Mouse (Mus musculus) heart, embryonic 13.5 days (tissue): ENCODE results near the gene Shc1. TPM values are rescaled to one million over a fixed set of nuclear protein-coding genes. Genes with fewer than 3 reads are reported as not detected.
A peak's percentile ranks its signal among the peaks of the same experiment; 100 is the strongest.

Source experiments
- ATAC-seq: fragments of 200-750 bp; cut with Nextera tagmentation; 2 replicates; pipeline ENCODE4 v1.8.0; 2017; ENCODE audit warnings: moderate TSS enrichment; ENCODE audit not compliant: insufficient number of reproducible peaks, low FRiP score, low TSS enrichment; ENCODE audit errors: extremely low read depth
- H3K27ac ChIP-seq: fragments of 300-500 bp; sonication (generic); replicated peaks from 2 replicates; pipeline ENCODE4 v1.5.1; 2015; ENCODE audit warnings: moderate library complexity, mild to moderate bottlenecking, inconsistent platforms
- H3K27me3 ChIP-seq: fragments of 300-500 bp; sonication (generic); replicated peaks from 2 replicates; pipeline ENCODE4 v1.6.1; 2015; ENCODE audit warnings: mild to moderate bottlenecking, inconsistent platforms
- H3K36me3 ChIP-seq: fragments of 300-500 bp; sonication (generic); 2 replicates; pipeline ENCODE4 v1.6.1; 2015; ENCODE audit warnings: mild to moderate bottlenecking, inconsistent platforms
- H3K4me1 ChIP-seq: fragments of 300-500 bp; sonication (generic); 2 replicates; pipeline ENCODE4 v1.6.1; 2015; ENCODE audit warnings: inconsistent platforms
- H3K4me2 ChIP-seq: fragments of 300-500 bp; sonication (generic); 2 replicates; pipeline ENCODE4 v1.6.1; 2015; ENCODE audit warnings: inconsistent platforms, mild to moderate bottlenecking, moderate library complexity
- H3K4me3 ChIP-seq: fragments of 300-500 bp; sonication (generic); 2 replicates; pipeline ENCODE4 v1.5.1; 2015; ENCODE audit warnings: moderate library complexity, mild to moderate bottlenecking, inconsistent platforms
- H3K9ac ChIP-seq: fragments of 300-500 bp; sonication (generic); 2 replicates; pipeline ENCODE4 v1.6.1; 2015; ENCODE audit warnings: inconsistent platforms, mild to moderate bottlenecking, moderate library complexity
- H3K9me3 ChIP-seq: fragments of 300-500 bp; sonication (generic); 2 replicates; pipeline ENCODE4 v1.6.1; 2016; ENCODE audit warnings: inconsistent platforms
- WGBS: fragments of 180-500 bp; shearing (Covaris S2); methylation state at CpG from one replicate; pipeline ENCODE4 v1.1.7; 2015; ENCODE audit warnings: mixed read lengths; 5-methylcytosine and 5-hydroxymethylcytosine counted together
- polyA plus RNA-seq: library from polyadenylated mRNA; unstranded; fragments of >200 nt; fragmentation: Nextera tagmentation; extraction: Ambion mirVana; gene quantifications from 2 replicates; pipeline ENCODE4 v1.2.1, GENCODE M21; 2015

Shc1 gene
- polyA plus RNA-seq, 1 experiment from 2014 or later, result 63.4 TPM

DNA sequence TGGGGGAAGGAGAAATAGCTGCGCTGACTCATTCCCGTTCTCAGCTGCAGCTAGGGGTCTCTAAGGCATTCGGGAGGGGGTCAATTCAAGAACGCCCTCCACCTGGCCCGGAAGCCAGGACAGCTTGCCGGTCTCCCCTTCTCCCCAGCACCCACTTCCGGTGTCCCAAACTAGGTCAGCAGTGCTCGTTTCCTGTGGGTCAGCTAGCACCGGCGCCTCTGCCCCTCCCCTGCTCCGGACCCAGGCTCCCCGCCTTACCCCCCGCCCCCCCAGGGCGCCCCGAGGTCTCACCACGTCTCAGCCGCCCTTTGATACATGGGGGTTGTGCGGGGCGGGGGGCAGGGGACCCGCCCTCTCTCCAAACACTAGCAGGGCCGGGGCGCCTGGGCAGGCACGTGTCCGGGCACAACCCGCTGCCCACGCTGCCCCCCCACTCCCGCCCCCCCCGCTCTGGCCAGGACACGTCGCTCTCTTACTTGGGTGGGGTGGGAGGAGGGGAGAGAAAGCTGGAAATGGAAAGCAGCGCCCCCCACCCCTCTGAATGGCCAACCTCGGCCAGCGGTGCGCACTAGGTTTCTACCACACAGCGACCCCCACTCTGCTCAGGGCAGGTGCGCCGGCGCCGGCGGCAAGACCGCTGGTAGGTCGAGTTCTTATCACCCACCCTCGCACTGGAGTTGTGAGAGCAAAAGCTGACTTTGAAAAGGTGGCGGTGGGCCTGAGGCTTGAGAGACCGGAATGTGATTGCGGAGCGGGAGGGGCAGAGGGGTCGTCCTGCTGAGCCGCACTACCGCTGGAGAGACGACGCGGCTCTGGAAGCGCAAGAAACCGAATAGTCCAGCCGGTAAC, 26.4 kb upstream of the Shc1 start:
- no peaks in the 10 kb centered on the region for H3K9me3 ChIP-seq
- peak overlapping the region; percentile 97 for H3K4me2 ChIP-seq
- peak overlapping the region; percentile 77 for H3K27ac ChIP-seq
- 1% methylated on average over 53 of the region's 56 CpGs for WGBS
- H3K4me3 ChIP-seq, result peak overlapping the region; percentile 76
- H3K36me3 ChIP-seq, result no peaks in the 10 kb centered on the region
- ATAC-seq, result no peak
- H3K9ac ChIP-seq, result peak overlapping the region; percentile 92
- H3K27me3 ChIP-seq, result no peaks in the 10 kb centered on the region
- peaks cover 59% of the 10 kb centered on the region for H3K4me1 ChIP-seq

- H3K9ac ChIP-seq, result peak overlapping the region; percentile 92
- no peaks in the 10 kb centered on the region for H3K27me3 ChIP-seq
- no peak for ATAC-seq
- no peaks in the 10 kb centered on the region for H3K9me3 ChIP-seq
- H3K4me3 ChIP-seq, result peak overlapping the region; percentile 76
- WGBS, result 0% methylated on average over 21 of the region's 24 CpGs
- H3K36me3 ChIP-seq, result no peaks in the 10 kb centered on the region
- H3K4me2 ChIP-seq, result peak overlapping the region; percentile 97
- peak overlapping the region; percentile 77 for H3K27ac ChIP-seq
- peaks cover 54% of the 10 kb centered on the region for H3K4me1 ChIP-seq
Observed at GRCm38 (mm10) chr3:89392871-89393311, 25.4 kb upstream of the Shc1 start.

DNA sequence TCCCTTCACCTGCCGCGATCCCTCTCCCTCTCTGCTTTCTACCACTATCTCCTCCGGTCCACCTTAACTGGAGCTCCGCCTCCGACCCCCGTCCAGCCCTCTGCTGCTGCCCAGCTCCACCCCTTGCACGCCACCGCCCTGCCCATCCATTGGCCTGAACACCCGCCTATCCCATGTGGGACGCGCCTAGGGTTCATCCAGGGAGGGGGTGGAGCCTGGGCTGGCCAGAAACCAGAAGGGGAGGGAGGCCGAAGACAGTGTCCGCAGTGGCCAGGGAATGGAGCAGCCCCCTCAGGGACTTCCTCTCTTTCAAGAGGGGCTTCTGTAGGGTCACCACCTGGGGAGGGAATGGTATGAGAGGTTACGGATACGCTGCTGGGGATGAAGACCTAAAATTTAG, 24.6 kb upstream of the Shc1 start:
- Histone ChIP-seq H3K4me3 (peak overlapping the region; percentile 76), H3K4me2 (peak overlapping the region; percentile 97), H3K4me1 (peaks cover 48% of the 10 kb centered on the region), H3K9me3 (no peaks in the 10 kb centered on the region), H3K36me3 (no peaks in the 10 kb centered on the region), H3K27ac (peak overlapping the region; percentile 97), H3K27me3 (no peaks in the 10 kb centered on the region), H3K9ac (peak overlapping the region; percentile 92)
- WGBS, result under 1% methylated on average over 15 of the region's 15 CpGs
- peak; percentile 91 for ATAC-seq

DNA sequence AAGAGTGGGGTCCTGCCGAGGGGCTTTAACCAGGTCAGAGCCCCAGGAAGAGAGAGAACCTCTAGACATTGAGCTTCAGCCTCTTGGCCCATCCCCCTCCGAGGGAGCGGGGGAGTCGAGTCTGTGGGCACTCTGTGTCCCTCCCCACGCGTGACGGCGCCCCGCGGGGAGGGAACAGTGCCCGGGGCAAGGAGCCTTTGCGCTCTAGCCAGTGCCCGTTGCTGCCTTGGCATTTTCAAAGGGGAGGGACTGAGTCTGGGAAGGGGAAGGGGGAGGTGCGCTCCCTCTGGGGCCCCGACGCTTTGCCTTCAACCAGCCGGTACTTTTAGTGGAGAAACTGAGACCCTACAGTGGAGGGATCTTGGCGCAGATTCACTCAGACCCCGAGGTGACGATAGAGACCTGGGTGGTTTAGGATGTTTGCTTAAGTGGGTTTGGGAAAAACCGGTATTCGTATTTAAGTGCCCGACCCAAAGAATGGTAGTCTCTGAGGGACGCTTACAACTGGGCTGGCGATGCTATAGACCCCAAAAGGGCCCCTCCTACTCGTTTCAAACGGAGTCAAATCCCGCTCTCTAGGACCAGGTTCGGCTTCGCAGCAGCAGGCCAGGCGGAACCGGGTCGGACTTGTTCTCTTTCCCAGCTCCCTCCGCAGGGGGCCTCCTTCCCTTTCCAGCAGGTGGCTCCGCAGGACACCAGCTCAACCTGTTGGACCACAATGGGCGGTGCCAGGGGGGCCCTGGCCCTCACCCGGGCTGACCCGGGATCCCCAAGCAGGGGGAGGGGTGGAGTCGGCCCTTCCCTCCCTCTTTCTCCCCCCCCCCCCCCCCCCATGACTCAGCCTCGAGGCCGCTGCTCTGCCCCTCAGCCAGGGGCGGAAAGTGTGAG, 24.0 kb upstream of the Shc1 start, which contains the start of gene Zbtb7b:
Zbtb7b (minus strand) TSS at position 771 of the 888 bp plus-strand sequence.
- no peaks in the 10 kb centered on the region for H3K27me3 ChIP-seq
- peak within 1 kb of the TSS; percentile 97 for H3K27ac ChIP-seq
- H3K4me2 ChIP-seq, result peak within 1 kb of the TSS; percentile 97
- peak within 1 kb of the TSS; percentile 76 for H3K4me3 ChIP-seq
- peaks cover under 1% of the 10 kb centered on the region; the same call in 1 of the 2 replicates for H3K36me3 ChIP-seq
- peaks cover 44% of the 10 kb centered on the region for H3K4me1 ChIP-seq
- peak within 1 kb of the TSS; percentile 87 for H3K9ac ChIP-seq
- ATAC-seq, result peak; percentile 33
- under 1% methylated on average over 36 of the region's 42 CpGs for WGBS
- H3K9me3 ChIP-seq, result no peaks in the 10 kb centered on the region

- Histone ChIP-seq H3K27me3 (no peaks in the 10 kb centered on the region), H3K4me1 (peaks cover 38% of the 10 kb centered on the region), H3K4me2 (peak overlapping the region; percentile 97), H3K36me3 (peaks cover 7% of the 10 kb centered on the region), H3K9ac (peak overlapping the region; percentile 87), H3K27ac (peak overlapping the region; percentile 97), H3K9me3 (no peaks in the 10 kb centered on the region), H3K4me3 (peak overlapping the region; percentile 76)
- 1% methylated on average over 12 of the region's 12 CpGs for WGBS
- peak; percentile 5; the same call in 1 of the 2 replicates for ATAC-seq
Observed at GRCm38 (mm10) chr3:89394894-89395256, 23.4 kb upstream of the Shc1 start.

- ATAC-seq, result no peak
- peaks cover 12% of the 10 kb centered on the region for H3K36me3 ChIP-seq
- peak overlapping the region; percentile 76 for H3K4me3 ChIP-seq
- H3K9ac ChIP-seq, result peak overlapping the region; percentile 87
- H3K27ac ChIP-seq, result peak overlapping the region; percentile 97
- WGBS, result 3% methylated on average over 10 of the region's 10 CpGs
- H3K9me3 ChIP-seq, result no peaks in the 10 kb centered on the region
- no peaks in the 10 kb centered on the region for H3K27me3 ChIP-seq
- H3K4me1 ChIP-seq, result peaks cover 33% of the 10 kb centered on the region
- peak overlapping the region; percentile 97 for H3K4me2 ChIP-seq
Observed at GRCm38 (mm10) chr3:89395419-89395805, 22.8 kb upstream of the Shc1 start.

GRCm38 (mm10) chr3:89395806-89396653, 22.2 kb upstream of the Shc1 start:
- peak overlapping the region; percentile 87 for H3K9ac ChIP-seq
- H3K4me2 ChIP-seq, result peak overlapping the region; percentile 97
- peaks cover 17% of the 10 kb centered on the region for H3K36me3 ChIP-seq
- WGBS, result under 1% methylated on average over 37 of the region's 44 CpGs
- peak overlapping the region; percentile 76 for H3K4me3 ChIP-seq
- H3K27me3 ChIP-seq, result no peaks in the 10 kb centered on the region
- H3K4me1 ChIP-seq, result peaks cover 27% of the 10 kb centered on the region
- ATAC-seq, result no peak
- no peaks in the 10 kb centered on the region for H3K9me3 ChIP-seq
- peak overlapping the region; percentile 97 for H3K27ac ChIP-seq

- Histone ChIP-seq H3K9ac (peak overlapping the region; percentile 87), H3K4me2 (peak overlapping the region; percentile 97), H3K4me1 (peaks cover 21% of the 10 kb centered on the region), H3K4me3 (peak overlapping the region; percentile 76), H3K27ac (peak overlapping the region; percentile 97), H3K9me3 (no peaks in the 10 kb centered on the region), H3K36me3 (peaks cover 23% of the 10 kb centered on the region), H3K27me3 (no peaks in the 10 kb centered on the region)
- WGBS, result 1% methylated on average over 4 of the region's 4 CpGs
- ATAC-seq, result no peak
Observed at GRCm38 (mm10) chr3:89396654-89397005, 21.6 kb upstream of the Shc1 start.

- H3K4me1 ChIP-seq, result peaks cover 7% of the 10 kb centered on the region
- no peak overlapping the region for H3K4me3 ChIP-seq
- ATAC-seq, result no peak
- H3K36me3 ChIP-seq, result peaks cover 69% of the 10 kb centered on the region
- no peaks in the 10 kb centered on the region for H3K9me3 ChIP-seq
- no peak overlapping the region for H3K4me2 ChIP-seq
- H3K27ac ChIP-seq, result no peak overlapping the region
- no peaks in the 10 kb centered on the region for H3K27me3 ChIP-seq
- 85% methylated on average over 7 of the region's 7 CpGs for WGBS
- H3K9ac ChIP-seq, result no peak overlapping the region
Observed at GRCm38 (mm10) chr3:89401329-89401728, 16.9 kb upstream of the Shc1 start.

DNA sequence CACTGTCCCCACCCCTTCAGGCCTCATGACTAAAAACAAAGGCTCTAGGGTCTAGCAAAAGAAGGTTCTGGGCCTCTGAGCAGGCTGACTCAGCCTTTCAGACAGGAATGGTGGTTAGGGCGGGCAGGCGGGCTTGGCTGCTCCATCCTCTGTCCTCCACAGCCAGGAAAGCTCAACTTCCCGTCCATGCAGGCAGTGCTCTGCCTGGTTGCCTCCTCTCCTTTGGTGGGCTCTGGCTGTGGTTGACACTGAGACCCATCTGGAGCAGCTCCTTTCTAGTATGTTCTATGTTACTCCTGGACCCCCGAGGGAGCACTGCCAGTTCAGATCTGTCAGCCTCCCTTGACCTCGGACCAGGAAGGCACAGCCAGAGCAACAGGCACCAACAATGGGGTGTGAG, 15.6 kb upstream of the Shc1 start, which contains the start of gene Lenep:
Lenep (minus strand) TSS at position 101 of the 400 bp plus-strand sequence.
- Histone ChIP-seq H3K4me2 (no peak within 1 kb of the TSS), H3K9ac (no peak within 1 kb of the TSS), H3K27me3 (no peaks in the 10 kb centered on the region), H3K36me3 (peaks cover 79% of the 10 kb centered on the region), H3K27ac (no peak within 1 kb of the TSS), H3K4me1 (no peaks in the 10 kb centered on the region), H3K4me3 (no peak within 1 kb of the TSS), H3K9me3 (no peaks in the 10 kb centered on the region)
- 84% methylated on average over 5 of the region's 5 CpGs for whole genome bisulfite sequencing
- no peak for ATAC-seq
